Mouse (Mus musculus) heart, embryonic 11.5 days (tissue): ENCODE measurements around the gene Tmem135. TPM values are rescaled to one million over a fixed set of nuclear protein-coding genes. Genes with fewer than 3 reads are reported as not detected.

ENCODE experiments used
- ATAC-seq: fragments of 200-750 bp; cut with Nextera tagmentation; replicated peaks from 2 replicates; pipeline ENCODE4 v1.8.0; 2017; ENCODE audit warnings: moderate library complexity; ENCODE audit not compliant: insufficient number of reproducible peaks, low FRiP score, low TSS enrichment
- H3K27ac ChIP-seq: fragments of 300-500 bp; sonication (generic); 2 replicates; pipeline ENCODE4 v1.5.1; 2014; ENCODE audit warnings: mild to moderate bottlenecking, low read depth, low read length
- H3K27me3 ChIP-seq: fragments of 300-500 bp; sonication (generic); 2 replicates; pipeline ENCODE4 v1.6.1; 2014; ENCODE audit warnings: mild to moderate bottlenecking, low read length, mixed read lengths; ENCODE audit not compliant: control insufficient read depth, insufficient read depth
- H3K36me3 ChIP-seq: fragments of 300-500 bp; sonication (generic); 2 replicates; pipeline ENCODE4 v1.6.1; 2014; ENCODE audit warnings: mild to moderate bottlenecking, low read length, moderate library complexity, mixed read lengths; ENCODE audit not compliant: control insufficient read depth, insufficient read depth
- H3K4me1 ChIP-seq: fragments of 300-500 bp; sonication (generic); 2 replicates; pipeline ENCODE4 v1.6.1; 2014; ENCODE audit warnings: low read length; ENCODE audit not compliant: control insufficient read depth, insufficient read depth
- H3K4me2 ChIP-seq: fragments of 300-500 bp; sonication (generic); 2 replicates; pipeline ENCODE4 v1.6.1; 2014; ENCODE audit warnings: mild to moderate bottlenecking, moderate library complexity
- H3K4me3 ChIP-seq: fragments of 300-500 bp; sonication (generic); 2 replicates; pipeline ENCODE4 v1.5.1; 2014; ENCODE audit warnings: low read depth, low read length
- H3K9ac ChIP-seq: fragments of 300-500 bp; sonication (generic); 2 replicates; pipeline ENCODE4 v1.6.1; 2014; ENCODE audit warnings: mild to moderate bottlenecking, low read depth, low read length, moderate library complexity
- H3K9me3 ChIP-seq: fragments of 300-500 bp; sonication (generic); replicated peaks from 2 replicates; pipeline ENCODE4 v1.6.1; 2016; ENCODE audit warnings: low read length; ENCODE audit not compliant: control insufficient read depth
- WGBS: fragments of 180-500 bp; shearing (Covaris S2); extraction: QIAGEN DNeasy Blood & Tissue Kit; methylation state at CpG from one replicate; pipeline ENCODE4 v1.1.7; 2014; ENCODE audit not compliant: insufficient replicate concordance; 5-methylcytosine and 5-hydroxymethylcytosine counted together
- polyA plus RNA-seq: library from polyadenylated mRNA; unstranded; fragments of >200 nt; fragmentation: Nextera tagmentation; extraction: Ambion mirVana; gene quantifications from 2 replicates; pipeline ENCODE4 v1.2.1, GENCODE M21; 2014

Gene Tmem135
- polyA plus RNA-seq, 1 experiment from 2014 or later: 27.2 TPM

DNA sequence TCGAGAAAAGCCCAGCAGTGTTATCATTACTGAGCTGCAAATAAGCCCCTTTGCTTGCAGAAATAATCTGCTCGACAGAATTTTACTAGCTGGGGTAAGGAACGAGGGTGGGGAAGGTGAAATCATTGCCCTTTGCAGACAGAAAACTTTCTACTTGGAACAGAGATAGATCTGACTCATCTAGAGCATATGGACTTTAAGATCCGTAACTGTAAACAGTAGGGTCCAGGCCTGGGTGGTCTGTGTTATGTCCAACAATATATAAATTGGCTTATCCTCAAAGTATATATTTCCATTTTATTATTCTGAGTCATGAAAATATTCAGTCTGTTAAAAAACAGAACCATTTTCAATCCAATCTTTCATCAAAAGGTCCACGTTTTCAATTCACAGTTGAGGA is 221.1 kb downstream of the Tmem135 start:
- Histone ChIP-seq H3K36me3 (no peaks in the 10 kb centered on the region), H3K27ac (no peak overlapping the region), H3K4me2 (no peak overlapping the region), H3K4me3 (no peak overlapping the region), H3K9ac (no peak overlapping the region), H3K4me1 (no peaks in the 10 kb centered on the region), H3K27me3 (no peaks in the 10 kb centered on the region), H3K9me3 (no peaks in the 10 kb centered on the region; the same call in 1 of the 2 replicates)
- no peak for ATAC-seq
- 67% methylated on average over 5 of the region's 5 CpGs for WGBS

DNA sequence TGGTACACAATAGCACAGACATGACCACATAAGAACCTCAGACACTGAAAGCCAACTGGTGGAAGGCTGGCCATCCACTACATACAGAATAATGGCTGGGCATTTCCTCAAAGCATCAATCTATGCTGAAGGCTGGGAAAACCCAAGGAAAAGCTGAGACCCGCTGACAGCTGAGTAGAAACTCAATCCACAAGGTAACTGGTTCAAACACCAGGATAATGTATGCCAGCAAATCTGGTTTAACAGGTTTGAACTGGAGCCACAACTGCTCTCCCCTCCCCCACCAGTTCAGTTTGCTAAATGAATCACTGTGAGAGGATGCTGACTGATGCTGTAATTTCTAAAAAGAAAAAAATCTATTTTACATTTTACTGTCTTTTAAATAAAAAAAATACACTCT is 222.7 kb downstream of the Tmem135 start:
- H3K27me3 ChIP-seq: no peaks in the 10 kb centered on the region
- WGBS: 59% methylated on average over 1 of the region's 1 CpGs
- H3K4me2 ChIP-seq: no peak overlapping the region
- H3K4me1 ChIP-seq: no peaks in the 10 kb centered on the region
- H3K9ac ChIP-seq: no peak overlapping the region
- H3K36me3 ChIP-seq: no peaks in the 10 kb centered on the region
- H3K27ac ChIP-seq: no peak overlapping the region
- ATAC-seq: no peak
- no peak overlapping the region for H3K4me3 ChIP-seq
- no peaks in the 10 kb centered on the region; the same call in 1 of the 2 replicates for H3K9me3 ChIP-seq

DNA sequence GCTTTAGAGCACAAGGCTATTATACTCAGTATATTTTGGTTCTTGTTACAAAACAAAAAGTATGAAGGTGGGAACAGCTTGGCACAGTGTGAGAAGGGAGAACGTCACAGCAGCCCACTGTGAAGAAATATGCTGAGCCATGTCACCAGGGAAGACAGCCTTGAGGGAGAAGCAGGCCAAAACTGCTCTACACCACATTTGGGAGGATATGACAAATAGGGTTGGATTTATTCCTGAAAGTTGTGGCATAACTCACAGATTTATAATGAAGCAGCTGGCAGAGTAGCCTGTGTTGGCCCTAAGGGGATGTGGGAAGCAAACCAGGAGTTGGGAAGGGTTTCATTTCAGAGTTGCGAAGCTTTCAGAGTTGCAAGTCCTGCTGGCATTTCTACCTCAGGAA is 225.4 kb downstream of the Tmem135 start:
- WGBS: 86% methylated on average over 2 of the region's 2 CpGs
- no peak overlapping the region for H3K4me3 ChIP-seq
- ATAC-seq: no peak
- no peaks in the 10 kb centered on the region for H3K4me1 ChIP-seq
- no peak overlapping the region for H3K27ac ChIP-seq
- H3K36me3 ChIP-seq: no peaks in the 10 kb centered on the region
- H3K9ac ChIP-seq: no peak overlapping the region
- H3K4me2 ChIP-seq: no peak overlapping the region
- no peaks in the 10 kb centered on the region for H3K27me3 ChIP-seq
- no peaks in the 10 kb centered on the region; the same call in 1 of the 2 replicates for H3K9me3 ChIP-seq

DNA sequence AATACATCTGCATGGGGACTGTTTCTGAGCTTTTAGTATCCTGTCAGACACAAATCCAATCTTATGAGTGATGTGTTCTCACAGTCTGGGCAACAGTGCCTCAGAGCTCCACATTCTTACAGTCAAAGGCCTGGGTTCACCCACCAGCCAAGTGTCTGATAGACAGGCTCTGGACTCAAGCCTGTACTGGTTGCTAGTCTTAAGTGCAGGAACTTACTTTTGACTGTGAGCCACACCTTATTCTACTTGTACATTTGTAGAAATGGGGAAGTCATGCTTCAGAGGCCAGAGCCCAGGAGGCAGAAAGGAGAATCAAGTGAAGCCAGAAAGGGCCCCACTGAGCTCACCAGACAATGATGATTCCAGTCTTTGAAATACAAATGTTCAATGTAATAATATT is 226.1 kb downstream of the Tmem135 start:
- H3K9ac ChIP-seq: no peak overlapping the region
- ATAC-seq: no peak
- H3K27me3 ChIP-seq: no peaks in the 10 kb centered on the region
- H3K4me3 ChIP-seq: no peak overlapping the region
- no peaks in the 10 kb centered on the region for H3K36me3 ChIP-seq
- no peaks in the 10 kb centered on the region; the same call in 1 of the 2 replicates for H3K9me3 ChIP-seq
- H3K4me1 ChIP-seq: no peaks in the 10 kb centered on the region
- H3K4me2 ChIP-seq: no peak overlapping the region
- H3K27ac ChIP-seq: no peak overlapping the region

DNA sequence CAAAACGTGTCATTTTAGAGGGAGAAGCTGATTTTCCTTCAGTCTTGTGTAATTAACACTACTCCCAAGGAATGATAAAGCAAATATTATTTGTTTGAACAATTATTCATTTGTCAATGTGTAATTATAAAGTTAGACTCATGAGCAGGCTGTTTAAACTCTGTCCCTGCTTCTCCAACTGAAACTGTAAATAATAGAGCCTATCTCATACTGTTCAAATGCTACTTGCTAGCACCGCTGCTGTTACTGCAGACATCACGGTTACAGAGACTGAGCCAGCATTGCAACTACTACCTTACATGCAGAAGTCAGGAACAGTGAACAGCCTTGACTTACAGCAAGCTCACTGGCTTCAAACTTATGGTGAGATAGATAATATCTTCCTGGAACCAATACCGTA is 229.6 kb downstream of the Tmem135 start:
- H3K4me3 ChIP-seq: no peak overlapping the region
- H3K27me3 ChIP-seq: no peaks in the 10 kb centered on the region
- no peak overlapping the region for H3K4me2 ChIP-seq
- ATAC-seq: no peak
- H3K27ac ChIP-seq: no peak overlapping the region
- no peak overlapping the region for H3K9ac ChIP-seq
- H3K36me3 ChIP-seq: no peaks in the 10 kb centered on the region
- 84% methylated on average over 4 of the region's 4 CpGs for WGBS
- no peaks in the 10 kb centered on the region for H3K9me3 ChIP-seq
- no peaks in the 10 kb centered on the region for H3K4me1 ChIP-seq

DNA sequence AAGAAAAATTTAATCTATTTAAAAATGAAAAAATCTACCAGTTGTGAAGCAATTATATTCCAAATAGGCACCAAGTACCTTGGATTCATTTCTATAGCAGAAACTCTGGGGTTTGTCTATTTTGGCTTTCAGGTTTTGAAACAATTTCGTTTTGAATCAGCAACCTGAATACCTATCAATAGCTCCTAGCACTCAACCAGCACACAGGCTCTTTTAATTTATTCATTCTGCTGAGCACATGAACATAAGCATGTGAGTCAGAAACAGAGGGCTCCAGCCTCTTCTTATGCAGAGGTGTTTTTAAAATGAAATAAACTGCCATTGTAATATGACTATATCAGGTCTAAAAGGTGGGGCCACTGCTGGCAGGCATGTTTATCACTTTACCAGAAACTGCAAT is 231.0 kb downstream of the Tmem135 start:
- H3K36me3 ChIP-seq: no peaks in the 10 kb centered on the region
- no peaks in the 10 kb centered on the region for H3K9me3 ChIP-seq
- WGBS: 68% methylated on average over 1 of the region's 1 CpGs
- ATAC-seq: no peak
- H3K4me3 ChIP-seq: no peak overlapping the region
- H3K4me1 ChIP-seq: no peaks in the 10 kb centered on the region
- H3K9ac ChIP-seq: no peak overlapping the region
- no peak overlapping the region for H3K27ac ChIP-seq
- no peak overlapping the region for H3K4me2 ChIP-seq
- no peaks in the 10 kb centered on the region for H3K27me3 ChIP-seq

DNA sequence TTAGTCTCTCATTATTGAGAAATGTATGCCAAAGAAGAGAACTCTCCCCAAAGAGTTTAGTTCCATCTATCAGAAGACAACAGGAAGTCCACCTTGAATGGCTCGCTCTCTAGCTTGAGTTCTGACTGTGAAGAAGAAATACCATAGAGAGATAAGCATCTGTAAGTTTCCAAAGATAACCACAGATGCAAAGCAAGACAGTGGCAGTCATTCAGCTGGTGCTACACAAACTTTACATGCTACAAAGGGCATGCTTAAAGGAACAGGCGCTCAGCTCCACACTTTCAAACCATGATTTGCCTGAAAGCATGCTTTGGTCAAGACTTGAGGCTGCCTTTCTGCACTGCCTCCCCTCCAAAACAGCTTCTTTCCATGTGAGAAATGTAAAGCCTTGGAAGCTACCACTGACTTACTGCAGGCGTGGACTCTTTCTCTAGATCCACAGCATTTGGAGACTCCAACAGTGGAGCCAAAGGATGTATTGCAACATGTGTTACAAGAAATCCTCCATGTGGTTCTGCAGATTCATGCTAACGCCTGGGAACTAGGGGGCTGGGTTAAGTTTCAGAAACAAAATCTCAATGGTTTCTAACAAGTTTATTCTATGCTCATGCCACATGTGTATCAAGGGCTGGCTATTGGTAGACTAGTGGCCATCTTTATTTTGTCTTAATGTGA is 232.1 kb downstream of the Tmem135 start:
- no peaks in the 10 kb centered on the region for H3K27me3 ChIP-seq
- no peaks in the 10 kb centered on the region for H3K9me3 ChIP-seq
- no peak overlapping the region for H3K9ac ChIP-seq
- no peak for ATAC-seq
- H3K4me2 ChIP-seq: no peak overlapping the region
- H3K4me3 ChIP-seq: no peak overlapping the region
- H3K36me3 ChIP-seq: no peaks in the 10 kb centered on the region
- WGBS: 83% methylated on average over 4 of the region's 4 CpGs
- no peak overlapping the region for H3K27ac ChIP-seq
- H3K4me1 ChIP-seq: no peaks in the 10 kb centered on the region

DNA sequence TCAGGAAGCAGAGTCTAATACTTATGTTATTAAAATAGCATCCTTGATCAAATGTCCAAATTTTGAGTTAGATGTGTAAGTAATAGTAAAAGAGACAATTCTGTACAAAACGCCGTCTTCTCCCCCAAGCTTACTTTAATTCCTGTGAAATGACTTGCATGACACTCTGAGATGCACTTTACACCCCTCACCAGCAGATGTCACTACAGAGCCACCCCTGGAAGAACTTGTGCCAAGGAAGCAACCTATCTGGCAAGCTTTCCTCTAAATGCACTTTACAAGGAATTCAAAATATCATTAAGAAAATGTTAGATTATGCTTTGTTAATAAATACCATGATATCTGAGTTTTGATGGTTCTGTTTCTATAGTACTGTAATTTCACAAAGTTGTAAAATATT is 235.4 kb downstream of the Tmem135 start:
- no peak overlapping the region for H3K27ac ChIP-seq
- no peak overlapping the region for H3K9ac ChIP-seq
- 32% methylated on average over 2 of the region's 2 CpGs for WGBS
- no peak overlapping the region for H3K4me2 ChIP-seq
- H3K4me3 ChIP-seq: no peak overlapping the region
- H3K4me1 ChIP-seq: no peaks in the 10 kb centered on the region
- ATAC-seq: no peak
- H3K9me3 ChIP-seq: no peaks in the 10 kb centered on the region
- no peaks in the 10 kb centered on the region for H3K27me3 ChIP-seq
- H3K36me3 ChIP-seq: no peaks in the 10 kb centered on the region

DNA sequence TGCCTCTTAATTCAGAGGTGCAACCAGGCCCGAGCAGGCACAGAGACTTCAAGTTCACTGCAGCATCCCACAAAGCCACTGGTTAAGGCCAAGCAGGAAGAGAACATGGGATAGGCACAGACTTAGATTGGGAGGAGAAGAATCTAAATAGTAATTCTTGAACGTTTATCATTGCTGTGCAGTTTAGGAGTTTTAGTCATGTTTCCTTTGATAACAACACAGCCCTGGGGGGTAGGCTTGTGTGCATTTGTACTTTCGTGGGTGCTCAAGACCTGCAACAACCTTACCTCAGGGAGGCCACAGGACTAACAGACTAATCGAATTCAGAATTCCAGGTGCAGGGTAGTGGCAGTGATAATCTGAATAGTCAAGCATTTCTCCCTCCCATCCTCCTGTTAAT is 238.5 kb downstream of the Tmem135 start:
- Histone ChIP-seq H3K9ac (no peak overlapping the region), H3K4me1 (no peaks in the 10 kb centered on the region), H3K36me3 (no peaks in the 10 kb centered on the region), H3K27ac (no peak overlapping the region), H3K4me2 (no peak overlapping the region), H3K4me3 (no peak overlapping the region), H3K27me3 (no peaks in the 10 kb centered on the region), H3K9me3 (no peaks in the 10 kb centered on the region)
- 71% methylated on average over 4 of the region's 4 CpGs for WGBS
- no peak for ATAC-seq
